Mouse (Mus musculus): Measurements from ENCODE around the gene Pds5b. TPM values are rescaled to one million over a fixed set of nuclear protein-coding genes. Genes with fewer than 3 reads are reported as not detected.

Pds5b gene
- polyA plus RNA-seq, 1 experiment from 2014 or later = 5.2 TPM

DNA sequence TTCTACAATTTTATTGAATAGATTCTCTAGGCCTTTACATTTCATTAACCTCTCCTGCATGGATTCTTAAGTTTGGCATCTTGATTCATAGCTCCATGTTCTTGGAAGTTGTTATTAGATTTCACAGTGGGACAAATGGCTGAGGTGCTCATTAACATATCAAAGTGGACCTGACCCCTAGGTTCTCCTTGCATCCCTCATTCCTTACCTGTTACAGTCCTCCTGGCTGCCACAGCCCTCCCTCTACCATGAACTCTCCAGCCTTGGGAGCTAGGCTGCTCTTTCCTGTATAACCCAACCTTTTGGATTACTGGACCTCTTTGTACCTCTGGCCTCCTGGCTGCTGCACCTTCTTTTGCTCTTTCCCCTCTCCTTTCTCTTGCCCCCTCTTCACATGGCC lies 99.5 kb downstream of the Pds5b start:
- DNase-seq = no peak
- no peak overlapping the region for H3K4me3 ChIP-seq (ENCODE audit: low read depth, low read length)
- no peak overlapping the region for H3K4me2 ChIP-seq (ENCODE audit: low read depth, low read length)
- no peak overlapping the region for H3K27ac ChIP-seq (ENCODE audit: low read depth)
- TF ChIP-seq CTCF (IDR thresholded peaks at IDR 0.05; ENCODE audit: low read depth) = no peak
- peaks cover 3% of the 10 kb centered on the region; the same call in 1 of the 2 replicates for H3K4me1 ChIP-seq (ENCODE audit: insufficient read depth)
- no peak for ATAC-seq
- no peaks in the 10 kb centered on the region for H3K9me3 ChIP-seq (ENCODE audit: low read length)
- peaks cover 11% of the 10 kb centered on the region for H3K36me3 ChIP-seq (replicated peaks; ENCODE audit: insufficient read depth, low read length)
- no peak overlapping the region for H3K9ac ChIP-seq (replicated peaks)
- no peaks in the 10 kb centered on the region for H3K27me3 ChIP-seq (ENCODE audit: insufficient read depth, low read length)

- DNase-seq = no peak
- Histone ChIP-seq H3K9ac (replicated peaks) (no peak overlapping the region), H3K4me1 (ENCODE audit: insufficient read depth) (peaks cover 6% of the 10 kb centered on the region; the same call in 1 of the 2 replicates), H3K4me3 (ENCODE audit: low read depth, low read length) (no peak overlapping the region), H3K9me3 (ENCODE audit: low read length) (no peaks in the 10 kb centered on the region), H3K4me2 (ENCODE audit: low read depth, low read length) (no peak overlapping the region), H3K27ac (ENCODE audit: low read depth) (no peak overlapping the region), H3K36me3 (replicated peaks; ENCODE audit: insufficient read depth, low read length) (peaks cover 28% of the 10 kb centered on the region), H3K27me3 (ENCODE audit: insufficient read depth, low read length) (no peaks in the 10 kb centered on the region)
- WGBS (ENCODE audit: insufficient replicate concordance) = 88% methylated on average over 4 of the region's 4 CpGs
- TF ChIP-seq EP300 (IDR thresholded peaks at IDR 0.05; ENCODE audit: low read depth) (no peak), CTCF (IDR thresholded peaks at IDR 0.05; ENCODE audit: low read depth) (no peak)
- no peak for ATAC-seq
These were observed 114.7 kb downstream of the Pds5b start for GRCm38 (mm10) chr5:150788261-150788660.

GRCm38 (mm10) chr5:150789039-150789438 lies 115.5 kb downstream of the Pds5b start:
- TF ChIP-seq CTCF (IDR thresholded peaks at IDR 0.05; ENCODE audit: low read depth) (no peak), EP300 (IDR thresholded peaks at IDR 0.05; ENCODE audit: low read depth) (no peak)
- H3K4me2 ChIP-seq (ENCODE audit: low read depth, low read length) = no peak overlapping the region
- H3K36me3 ChIP-seq (replicated peaks; ENCODE audit: insufficient read depth, low read length) = peaks cover 26% of the 10 kb centered on the region
- H3K27me3 ChIP-seq (ENCODE audit: insufficient read depth, low read length) = no peaks in the 10 kb centered on the region
- no peak for ATAC-seq
- H3K9ac ChIP-seq (replicated peaks) = no peak overlapping the region
- H3K9me3 ChIP-seq (ENCODE audit: low read length) = no peaks in the 10 kb centered on the region
- H3K4me1 ChIP-seq (ENCODE audit: insufficient read depth) = peaks cover 6% of the 10 kb centered on the region; the same call in 1 of the 2 replicates
- DNase-seq = no peak
- 91% methylated on average over 2 of the region's 2 CpGs for WGBS (ENCODE audit: insufficient replicate concordance)
- H3K4me3 ChIP-seq (ENCODE audit: low read depth, low read length) = no peak overlapping the region
- no peak overlapping the region for H3K27ac ChIP-seq (ENCODE audit: low read depth)

- Histone ChIP-seq H3K4me1 (ENCODE audit: insufficient read depth) (peaks cover 6% of the 10 kb centered on the region; the same call in 1 of the 2 replicates), H3K27ac (ENCODE audit: low read depth) (no peak overlapping the region), H3K4me3 (ENCODE audit: low read depth, low read length) (no peak overlapping the region), H3K27me3 (ENCODE audit: insufficient read depth, low read length) (no peaks in the 10 kb centered on the region), H3K9me3 (ENCODE audit: low read length) (no peaks in the 10 kb centered on the region), H3K36me3 (replicated peaks; ENCODE audit: insufficient read depth, low read length) (peaks cover 42% of the 10 kb centered on the region), H3K9ac (replicated peaks) (no peak overlapping the region), H3K4me2 (ENCODE audit: low read depth, low read length) (no peak overlapping the region)
- no peak for DNase-seq
- TF ChIP-seq CTCF (IDR thresholded peaks at IDR 0.05; ENCODE audit: low read depth) (no peak), EP300 (IDR thresholded peaks at IDR 0.05; ENCODE audit: low read depth) (no peak)
- 91% methylated on average over 6 of the region's 6 CpGs for WGBS (ENCODE audit: insufficient replicate concordance)
- ATAC-seq = no peak
These were observed 120.6 kb downstream of the Pds5b start for GRCm38 (mm10) chr5:150794181-150794580.

DNA sequence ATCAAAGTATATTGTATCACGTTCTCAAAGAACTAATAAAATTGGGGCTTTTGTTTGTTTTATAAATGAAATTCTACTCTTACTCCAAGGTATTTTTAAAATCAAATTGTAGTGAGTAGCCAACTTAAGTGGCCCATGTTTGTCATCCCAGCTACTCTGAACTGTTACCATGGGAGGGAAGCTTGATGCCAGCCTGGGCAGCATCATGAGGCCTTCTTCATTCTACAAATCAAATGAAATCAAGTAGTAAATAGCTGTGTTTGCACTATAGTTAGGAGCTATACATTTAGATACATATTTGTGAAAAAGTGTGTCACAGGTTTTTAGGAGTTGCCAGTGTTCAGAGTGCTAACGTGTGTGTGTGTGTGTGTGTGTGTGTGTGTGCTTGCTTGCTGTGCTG lies 126.5 kb downstream of the Pds5b start:
- DNase-seq (no peak), ATAC-seq (no peak)
- TF ChIP-seq CTCF (IDR thresholded peaks at IDR 0.05; ENCODE audit: low read depth) = no peak
- no peak for TF ChIP-seq EP300 (IDR thresholded peaks at IDR 0.05; ENCODE audit: low read depth)
- Histone ChIP-seq H3K36me3 (replicated peaks; ENCODE audit: insufficient read depth, low read length) (peaks cover 48% of the 10 kb centered on the region), H3K27ac (ENCODE audit: low read depth) (no peak overlapping the region), H3K9me3 (ENCODE audit: low read length) (no peaks in the 10 kb centered on the region), H3K9ac (replicated peaks) (no peak overlapping the region), H3K4me3 (ENCODE audit: low read depth, low read length) (no peak overlapping the region), H3K27me3 (ENCODE audit: insufficient read depth, low read length) (no peaks in the 10 kb centered on the region), H3K4me1 (ENCODE audit: insufficient read depth) (no peaks in the 10 kb centered on the region), H3K4me2 (ENCODE audit: low read depth, low read length) (no peak overlapping the region)
- WGBS (ENCODE audit: insufficient replicate concordance) = 77% methylated on average over 2 of the region's 2 CpGs

- DNase-seq (no peak), ATAC-seq (no peak)
These were observed 140.8 kb downstream of the Pds5b start for GRCm38 (mm10) chr5:150814111-150814990.

More at GRCm38 (mm10) chr5:150814111-150814990, 140.8 kb downstream of the Pds5b start:
- Histone ChIP-seq H3K9ac (replicated peaks) (no peak overlapping the region), H3K27ac (ENCODE audit: low read depth) (no peak overlapping the region), H3K4me3 (ENCODE audit: low read depth, low read length) (no peak overlapping the region), H3K9me3 (ENCODE audit: low read length) (no peaks in the 10 kb centered on the region), H3K4me1 (ENCODE audit: insufficient read depth) (no peaks in the 10 kb centered on the region), H3K36me3 (replicated peaks; ENCODE audit: insufficient read depth, low read length) (no peaks in the 10 kb centered on the region), H3K4me2 (ENCODE audit: low read depth, low read length) (no peak overlapping the region), H3K27me3 (ENCODE audit: insufficient read depth, low read length) (no peaks in the 10 kb centered on the region)
- TF ChIP-seq EP300 (IDR thresholded peaks at IDR 0.05; ENCODE audit: low read depth) = no peak
- TF ChIP-seq CTCF (IDR thresholded peaks at IDR 0.05; ENCODE audit: low read depth) = no peak
- whole genome bisulfite sequencing (ENCODE audit: insufficient replicate concordance) = 80% methylated on average over 13 of the region's 13 CpGs

Data from liver, postnatal 0 days (tissue).